Mouse (Mus musculus) heart, adult 2 months (tissue): ENCODE measurements around the gene Alpl. TPM values are rescaled to one million over a fixed set of nuclear protein-coding genes. Genes with fewer than 3 reads are reported as not detected.

Source experiments
- DNase-seq, 2 experiments: peaks; one replicate each; pipeline ENCODE4 v3.0.0; 2021
- H3K27ac ChIP-seq: fragments of 200-600 bp; 2 replicates; pipeline ENCODE4 v1.8.1; 2022
- H3K27me3 ChIP-seq: fragments of 200-500 bp; 2 replicates; pipeline ENCODE4 v1.6.1; 2012; ENCODE audit warnings: mild to moderate bottlenecking, low read length, inconsistent platforms, mixed read lengths; ENCODE audit not compliant: control insufficient read depth, insufficient read depth
- H3K36me3 ChIP-seq: fragments of 200-500 bp; 2 replicates; pipeline ENCODE4 v1.6.1; 2012; ENCODE audit warnings: low read length, inconsistent platforms; ENCODE audit not compliant: control insufficient read depth, insufficient read depth
- H3K4me1 ChIP-seq: fragments of 200-500 bp; 2 replicates; pipeline ENCODE4 v1.6.1; 2011; ENCODE audit warnings: low read length; ENCODE audit not compliant: control insufficient read depth, insufficient read depth
- H3K4me3 ChIP-seq: fragments of 200-600 bp; 2 replicates; pipeline ENCODE4 v1.8.1; 2022
- H3K79me2 ChIP-seq: fragments of 200-500 bp; replicated peaks from 2 replicates; pipeline ENCODE4 v1.6.1; 2012; ENCODE audit warnings: mild to moderate bottlenecking, inconsistent platforms, low read length, moderate library complexity, mixed read lengths; ENCODE audit not compliant: control insufficient read depth, insufficient read depth
- H3K9ac ChIP-seq: fragments of 200-500 bp; 2 replicates; pipeline ENCODE4 v1.6.1; 2012; ENCODE audit warnings: low read depth, mild to moderate bottlenecking, control low read depth, inconsistent platforms, low read length, mixed read lengths
- CTCF ChIP-seq: fragments of 200-600 bp; IDR thresholded peaks from 2 replicates; pipeline ENCODE4 v1.8.1; 2022; ENCODE audit warnings: antibody characterized with exemption, mild to moderate bottlenecking, moderate library complexity
- EP300 ChIP-seq: fragments of 200-500 bp; IDR thresholded peaks from 2 replicates; pipeline ENCODE4 v1.6.1; 2011; ENCODE audit warnings: low read depth, low read length, control low read depth; ENCODE audit not compliant: insufficient read depth
- POLR2A ChIP-seq: fragments of 200-500 bp; IDR thresholded peaks from 2 replicates; pipeline ENCODE4 v1.6.1; 2011; ENCODE audit warnings: mild to moderate bottlenecking, low read depth, low read length, control low read depth; ENCODE audit not compliant: insufficient read depth
- WGBS: fragments of 180-500 bp; shearing (Covaris S2); methylation state at CpG from one replicate; pipeline ENCODE4 v1.1.7; 2018; 5-methylcytosine and 5-hydroxymethylcytosine counted together
- intact Hi-C: fragments of 180-260 bp; cut with DNase I; formaldehyde crosslinking; loops from one replicate; pipeline ENCODE4 v1.15.1; 2025
- polyA plus RNA-seq: library from polyadenylated mRNA; depleted of rRNA; stranded (reverse); fragments of >200 nt; gene quantifications from 2 replicates; pipeline ENCODE4 v1.2.3, GENCODE M21; 2012
- total RNA-seq, 2 experiments: library from RNA; stranded (reverse); gene quantifications; 2 replicates each; pipeline ENCODE4 v1.2.3; 2021

Alpl gene
- total and polyA plus RNA-seq, 3 experiments, result 33.2 to 64.8 (median 55.6) TPM

DNA sequence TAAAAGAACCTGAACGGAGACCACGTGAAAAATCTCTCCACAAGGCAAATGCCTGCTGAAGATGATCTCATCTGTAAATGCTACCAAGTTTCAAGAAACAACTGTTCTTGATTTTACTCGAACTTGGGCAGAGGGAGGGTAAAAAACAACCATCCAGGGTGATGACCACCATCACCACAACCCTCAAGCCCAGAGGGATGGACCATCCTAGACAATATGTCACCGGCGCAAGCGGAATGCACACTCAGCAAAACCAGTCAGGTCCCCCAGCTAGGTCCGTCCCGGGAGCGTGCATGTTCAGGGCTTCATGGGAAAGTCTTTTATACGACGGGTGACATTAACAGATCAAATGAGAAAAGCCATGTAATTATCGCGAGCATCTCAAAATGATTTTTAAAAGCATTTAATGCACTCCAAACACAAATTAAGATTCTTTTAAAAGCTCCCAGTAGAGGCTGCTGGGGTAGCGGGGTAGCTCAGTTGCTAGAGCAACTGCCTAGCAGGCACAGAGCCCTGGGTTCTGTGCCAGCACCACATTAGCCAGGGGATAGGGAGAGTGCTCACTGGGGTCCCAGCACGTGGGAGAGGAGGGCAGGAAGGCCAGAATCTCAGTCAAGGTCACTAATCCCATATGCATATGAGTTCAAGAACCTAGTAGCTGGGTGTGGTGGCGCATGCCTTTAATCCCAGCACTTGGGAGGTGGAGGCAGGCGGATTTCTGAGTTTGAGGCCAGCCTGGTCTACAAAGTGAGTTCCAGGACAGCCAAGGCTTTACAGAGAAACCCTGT lies 17.6 kb downstream of the Alpl start:
- Histone ChIP-seq H3K36me3 (no peaks in the 10 kb centered on the region), H3K79me2 (no peaks in the 10 kb centered on the region), H3K4me1 (peaks cover 3% of the 10 kb centered on the region), H3K27me3 (no peaks in the 10 kb centered on the region), H3K27ac (no peak overlapping the region), H3K4me3 (no peak overlapping the region), H3K9ac (no peak overlapping the region)
- 85% methylated on average over 17 of the region's 17 CpGs for WGBS
- TF ChIP-seq POLR2A, result no peak
- TF ChIP-seq EP300, result no peak
- DNase-seq, result no peak
- intact Hi-C loops, result no loop called here

DNA sequence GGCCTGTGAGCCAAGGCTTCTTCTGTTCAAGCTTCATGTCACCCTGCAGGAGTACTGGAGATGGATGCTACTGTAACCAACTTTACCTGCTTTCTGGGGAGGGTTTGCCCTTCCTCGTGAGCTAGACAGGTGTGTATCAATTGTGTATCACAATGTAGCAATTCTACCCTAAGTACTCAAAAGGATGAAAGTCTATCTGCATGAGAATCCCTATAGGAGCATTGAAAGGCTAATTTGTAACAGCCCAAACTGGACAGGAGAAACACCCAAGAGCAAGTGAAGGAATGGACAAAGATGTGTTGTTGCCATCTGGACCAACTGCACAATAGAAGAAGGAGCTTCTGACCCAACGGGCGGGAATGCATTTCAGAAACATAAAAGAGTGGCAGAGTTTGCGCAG lies 18.3 kb downstream of the Alpl start:
- no peaks in the 10 kb centered on the region for H3K27me3 ChIP-seq
- no peak for DNase-seq
- no peak overlapping the region for H3K27ac ChIP-seq
- no peaks in the 10 kb centered on the region for H3K36me3 ChIP-seq
- intact Hi-C loops, result no loop called here
- no peaks in the 10 kb centered on the region; the same call in 1 of the 2 replicates for H3K4me1 ChIP-seq
- no peaks in the 10 kb centered on the region for H3K79me2 ChIP-seq
- TF ChIP-seq CTCF, result no peak
- no peak for TF ChIP-seq POLR2A
- TF ChIP-seq EP300, result no peak
- no peak overlapping the region for H3K9ac ChIP-seq
- H3K4me3 ChIP-seq, result no peak overlapping the region
- 93% methylated on average over 4 of the region's 4 CpGs for WGBS

- DNase-seq, result no peak
- H3K4me3 ChIP-seq, result no peak overlapping the region
- H3K27ac ChIP-seq, result no peak overlapping the region
- no peaks in the 10 kb centered on the region for H3K36me3 ChIP-seq
- no peaks in the 10 kb centered on the region for H3K27me3 ChIP-seq
- WGBS, result 98% methylated on average over 6 of the region's 6 CpGs
- no peak overlapping the region for H3K9ac ChIP-seq
- H3K79me2 ChIP-seq, result no peaks in the 10 kb centered on the region
- H3K4me1 ChIP-seq, result peaks cover 11% of the 10 kb centered on the region
- TF ChIP-seq CTCF (no peak), POLR2A (no peak), EP300 (no peak)
- intact Hi-C loops, result no loop called here
These were observed 21.7 kb downstream of the Alpl start for GRCm38 (mm10) chr4:137774505-137774904.

DNA sequence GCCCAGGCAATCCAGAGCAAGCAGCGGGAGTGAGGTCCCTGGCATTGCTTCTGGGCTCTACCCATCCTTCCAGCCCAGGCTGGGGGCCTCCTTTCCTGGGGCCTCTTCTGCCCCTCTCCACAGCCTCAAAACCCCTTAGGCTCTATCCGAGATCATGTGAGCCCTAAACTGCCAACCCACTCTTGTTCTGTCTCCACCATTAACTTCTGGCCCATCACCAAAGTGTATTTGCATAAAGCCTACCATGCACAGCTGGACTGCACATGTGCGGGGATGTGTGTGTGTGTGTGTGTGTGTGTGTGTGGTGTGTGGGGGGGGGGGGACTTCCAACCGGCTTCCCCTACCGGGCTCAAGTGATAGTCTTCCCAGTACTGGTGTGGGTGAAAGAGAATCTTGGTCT lies 22.2 kb downstream of the Alpl start:
- no peak overlapping the region for H3K4me3 ChIP-seq
- H3K9ac ChIP-seq, result no peak overlapping the region
- TF ChIP-seq POLR2A (no peak), EP300 (no peak)
- 79% methylated on average over 5 of the region's 5 CpGs for WGBS
- intact Hi-C loops, result no loop called here
- H3K27ac ChIP-seq, result no peak overlapping the region
- peaks cover 13% of the 10 kb centered on the region for H3K4me1 ChIP-seq
- H3K79me2 ChIP-seq, result no peaks in the 10 kb centered on the region
- DNase-seq, result no peak
- no peaks in the 10 kb centered on the region for H3K36me3 ChIP-seq
- no peaks in the 10 kb centered on the region for H3K27me3 ChIP-seq

- peaks cover 13% of the 10 kb centered on the region for H3K4me1 ChIP-seq
- no peak overlapping the region for H3K4me3 ChIP-seq
- H3K36me3 ChIP-seq, result no peaks in the 10 kb centered on the region
- no peaks in the 10 kb centered on the region for H3K79me2 ChIP-seq
- DNase-seq, result no peak
- H3K9ac ChIP-seq, result no peak overlapping the region
- no peaks in the 10 kb centered on the region for H3K27me3 ChIP-seq
- TF ChIP-seq CTCF (no peak), EP300 (no peak), POLR2A (no peak)
- H3K27ac ChIP-seq, result no peak overlapping the region
- 78% methylated on average over 2 of the region's 2 CpGs for WGBS
- intact Hi-C loops, result no loop called here
These were observed 22.8 kb downstream of the Alpl start for GRCm38 (mm10) chr4:137773369-137773899.

DNA sequence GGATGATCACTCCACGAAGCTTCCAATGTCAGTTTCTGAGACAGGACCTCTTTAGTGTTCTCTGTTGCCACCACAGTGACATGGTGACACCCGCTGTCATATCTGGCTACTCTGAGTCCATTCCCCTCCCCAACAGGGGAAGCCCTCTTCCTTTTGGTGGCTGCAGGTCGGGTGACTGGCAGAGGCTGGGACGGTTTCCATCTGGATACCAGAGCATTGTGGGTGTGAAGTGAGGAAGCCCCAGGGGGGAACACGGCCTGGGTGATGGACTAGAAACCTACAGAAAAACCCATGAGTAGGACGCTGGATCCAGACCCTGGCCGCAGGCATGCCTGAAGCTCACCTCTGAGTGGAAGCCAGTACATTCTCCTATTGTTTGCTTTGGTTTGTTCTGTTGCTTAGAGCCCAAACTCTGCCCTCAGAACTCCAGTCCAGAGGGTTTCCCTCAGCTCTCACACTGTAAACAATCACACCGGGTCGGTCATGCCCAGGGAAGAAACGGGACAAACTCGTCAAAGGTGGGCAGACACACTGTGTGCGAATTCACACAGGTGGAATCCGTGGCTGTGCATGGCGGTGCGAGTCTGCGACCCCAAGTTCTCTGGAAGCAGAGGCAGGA lies 23.6 kb downstream of the Alpl start:
- Histone ChIP-seq H3K27me3 (no peaks in the 10 kb centered on the region), H3K36me3 (no peaks in the 10 kb centered on the region), H3K9ac (no peak overlapping the region), H3K27ac (no peak overlapping the region), H3K79me2 (no peaks in the 10 kb centered on the region), H3K4me1 (peaks cover 13% of the 10 kb centered on the region), H3K4me3 (no peak overlapping the region)
- 63% methylated on average over 16 of the region's 16 CpGs for WGBS
- TF ChIP-seq CTCF (peak; percentile 9; the same call in 1 of the 2 replicates), EP300 (no peak)
- intact Hi-C loops, result no loop called here
- peak in 1 of 2 experiments; percentile 28 for DNase-seq
